Mouse (Mus musculus): ENCODE measurements around the gene Fgfr3. TPM values are rescaled to one million over a fixed set of nuclear protein-coding genes. Genes with fewer than 3 reads are reported as not detected.

Fgfr3 gene
- 9.0 and 9.8 TPM in 2 replicates for polyA plus RNA-seq (2015; fragmentation: Nextera tagmentation; extraction: Ambion mirVana)

DNA sequence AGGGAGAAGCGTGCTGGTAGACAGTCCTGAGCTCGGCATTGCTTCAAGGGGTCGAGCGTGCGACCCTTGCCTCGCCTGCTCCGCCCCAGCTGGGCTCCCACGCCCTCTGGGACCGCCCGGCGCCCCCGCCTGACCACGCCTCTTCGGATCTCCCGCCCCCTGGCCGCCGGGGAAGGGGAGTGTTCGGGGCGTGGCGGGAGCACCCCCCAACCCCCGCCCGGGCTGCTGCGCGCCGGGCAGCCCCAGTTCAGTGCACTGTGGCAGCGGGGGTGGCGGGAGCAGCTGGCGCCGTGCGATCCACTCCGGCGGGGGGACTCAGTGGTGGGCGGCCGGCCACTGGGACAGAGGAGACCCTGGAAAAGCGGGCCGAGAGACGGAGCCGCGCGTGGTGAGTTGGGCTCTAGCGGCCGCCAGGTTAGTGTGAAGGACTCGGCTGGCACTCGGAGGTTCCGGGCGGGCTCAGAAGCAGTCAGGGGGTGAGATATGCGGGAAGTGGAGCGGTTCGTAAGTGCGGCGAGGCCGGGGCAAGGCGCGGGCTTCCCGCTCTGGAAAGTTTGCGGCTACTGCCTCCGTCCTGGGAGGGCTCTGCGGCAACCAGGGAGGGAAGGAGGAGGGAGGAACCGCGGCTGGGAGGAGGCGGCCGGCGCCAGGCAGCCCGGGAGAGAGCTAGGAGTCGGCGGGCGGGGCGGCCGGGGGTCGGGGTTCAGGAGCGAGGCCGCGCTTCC is at the start of gene Fgfr3:
Fgfr3 (plus strand) TSS at position 134 of the 725 bp plus-strand sequence.
- Histone ChIP-seq H3K9ac (ENCODE audit: low read depth, low read length) (peak within 1 kb of the TSS; percentile 85), H3K27ac (ENCODE audit: low read length) (peak within 1 kb of the TSS; percentile 89), H3K4me3 (ENCODE audit: low read length) (peak within 1 kb of the TSS; percentile 61), H3K9me3 (ENCODE audit: control insufficient read depth, low read length) (no peaks in the 10 kb centered on the region), H3K27me3 (replicated peaks; ENCODE audit: control insufficient read depth, insufficient read depth, low read length) (0 out of 2 replicates have a peak, but pooled peaks cover 5% of the 10 kb centered on the region), H3K4me2 (ENCODE audit: low read depth, low read length) (peak within 1 kb of the TSS; percentile 99), H3K36me3 (ENCODE audit: control insufficient read depth, insufficient read depth, low read length) (no peaks in the 10 kb centered on the region), H3K4me1 (ENCODE audit: control insufficient read depth, insufficient read depth, low read length) (peaks cover 37% of the 10 kb centered on the region)
- 1% methylated on average over 72 of the region's 73 CpGs for WGBS
- ATAC-seq = peak; percentile 79

GRCm38 (mm10) chr5:33674439-33674838 is 47.0 kb upstream of the Fgfr3 start:
- WGBS = 81% methylated on average over 3 of the region's 3 CpGs
- Histone ChIP-seq H3K4me3 (ENCODE audit: low read length) (no peak overlapping the region), H3K27ac (ENCODE audit: low read length) (no peak overlapping the region), H3K9ac (ENCODE audit: low read depth, low read length) (no peak overlapping the region), H3K4me2 (ENCODE audit: low read depth, low read length) (no peak overlapping the region), H3K27me3 (replicated peaks; ENCODE audit: control insufficient read depth, insufficient read depth, low read length) (no peaks in the 10 kb centered on the region), H3K36me3 (ENCODE audit: control insufficient read depth, insufficient read depth, low read length) (no peaks in the 10 kb centered on the region; the same call in 1 of the 2 replicates), H3K4me1 (ENCODE audit: control insufficient read depth, insufficient read depth, low read length) (no peaks in the 10 kb centered on the region), H3K9me3 (ENCODE audit: control insufficient read depth, low read length) (no peaks in the 10 kb centered on the region)
- peak; percentile 55 for ATAC-seq

- 0 out of 2 replicates have a peak, but pooled peaks have one; percentile 34 for ATAC-seq
- H3K36me3 ChIP-seq (ENCODE audit: control insufficient read depth, insufficient read depth, low read length) = no peaks in the 10 kb centered on the region
- H3K4me2 ChIP-seq (ENCODE audit: low read depth, low read length) = no peak overlapping the region
- no peak overlapping the region for H3K4me3 ChIP-seq (ENCODE audit: low read length)
- 0% methylated on average over 1 of the region's 1 CpGs for WGBS
- no peak overlapping the region for H3K9ac ChIP-seq (ENCODE audit: low read depth, low read length)
- H3K27me3 ChIP-seq (replicated peaks; ENCODE audit: control insufficient read depth, insufficient read depth, low read length) = no peaks in the 10 kb centered on the region
- no peaks in the 10 kb centered on the region for H3K4me1 ChIP-seq (ENCODE audit: control insufficient read depth, insufficient read depth, low read length)
- no peak overlapping the region for H3K27ac ChIP-seq (ENCODE audit: low read length)
- H3K9me3 ChIP-seq (ENCODE audit: control insufficient read depth, low read length) = no peaks in the 10 kb centered on the region
Observed at GRCm38 (mm10) chr5:33675964-33676363, 45.5 kb upstream of the Fgfr3 start.

DNA sequence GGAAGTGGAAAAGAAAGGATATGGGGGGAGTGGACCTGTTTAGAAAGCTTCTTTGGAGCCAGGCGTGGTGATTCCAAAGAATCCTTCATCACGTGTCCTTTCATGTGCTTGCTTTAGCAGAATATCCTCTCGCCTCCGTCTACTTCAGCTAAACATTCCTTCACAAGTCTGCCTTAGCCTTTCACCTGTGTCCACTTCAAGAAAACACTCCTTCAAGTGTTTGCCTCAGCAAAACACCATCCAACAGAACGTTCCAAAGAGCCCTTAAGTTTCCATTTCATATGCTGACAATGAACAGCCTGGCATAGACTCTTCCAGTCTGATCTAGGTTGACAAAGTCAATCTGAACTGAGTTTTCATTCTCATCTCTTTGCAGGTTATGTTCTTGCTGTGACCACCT is 43.2 kb upstream of the Fgfr3 start:
- 76% methylated on average over 5 of the region's 5 CpGs for WGBS
- Histone ChIP-seq H3K27me3 (replicated peaks; ENCODE audit: control insufficient read depth, insufficient read depth, low read length) (no peaks in the 10 kb centered on the region), H3K4me1 (ENCODE audit: control insufficient read depth, insufficient read depth, low read length) (no peaks in the 10 kb centered on the region), H3K9ac (ENCODE audit: low read depth, low read length) (no peak overlapping the region), H3K4me3 (ENCODE audit: low read length) (no peak overlapping the region), H3K4me2 (ENCODE audit: low read depth, low read length) (no peak overlapping the region), H3K27ac (ENCODE audit: low read length) (no peak overlapping the region), H3K36me3 (ENCODE audit: control insufficient read depth, insufficient read depth, low read length) (no peaks in the 10 kb centered on the region), H3K9me3 (ENCODE audit: control insufficient read depth, low read length) (no peaks in the 10 kb centered on the region)
- no peak for ATAC-seq

GRCm38 (mm10) chr5:33681044-33681443 is 40.4 kb upstream of the Fgfr3 start:
- no peak overlapping the region for H3K4me2 ChIP-seq (ENCODE audit: low read depth, low read length)
- no peaks in the 10 kb centered on the region for H3K9me3 ChIP-seq (ENCODE audit: control insufficient read depth, low read length)
- H3K27ac ChIP-seq (ENCODE audit: low read length) = no peak overlapping the region
- ATAC-seq = no peak
- H3K9ac ChIP-seq (ENCODE audit: low read depth, low read length) = no peak overlapping the region
- H3K36me3 ChIP-seq (ENCODE audit: control insufficient read depth, insufficient read depth, low read length) = no peaks in the 10 kb centered on the region
- no peaks in the 10 kb centered on the region for H3K27me3 ChIP-seq (replicated peaks; ENCODE audit: control insufficient read depth, insufficient read depth, low read length)
- H3K4me3 ChIP-seq (ENCODE audit: low read length) = no peak overlapping the region
- 47% methylated on average over 3 of the region's 3 CpGs for WGBS
- no peaks in the 10 kb centered on the region for H3K4me1 ChIP-seq (ENCODE audit: control insufficient read depth, insufficient read depth, low read length)

DNA sequence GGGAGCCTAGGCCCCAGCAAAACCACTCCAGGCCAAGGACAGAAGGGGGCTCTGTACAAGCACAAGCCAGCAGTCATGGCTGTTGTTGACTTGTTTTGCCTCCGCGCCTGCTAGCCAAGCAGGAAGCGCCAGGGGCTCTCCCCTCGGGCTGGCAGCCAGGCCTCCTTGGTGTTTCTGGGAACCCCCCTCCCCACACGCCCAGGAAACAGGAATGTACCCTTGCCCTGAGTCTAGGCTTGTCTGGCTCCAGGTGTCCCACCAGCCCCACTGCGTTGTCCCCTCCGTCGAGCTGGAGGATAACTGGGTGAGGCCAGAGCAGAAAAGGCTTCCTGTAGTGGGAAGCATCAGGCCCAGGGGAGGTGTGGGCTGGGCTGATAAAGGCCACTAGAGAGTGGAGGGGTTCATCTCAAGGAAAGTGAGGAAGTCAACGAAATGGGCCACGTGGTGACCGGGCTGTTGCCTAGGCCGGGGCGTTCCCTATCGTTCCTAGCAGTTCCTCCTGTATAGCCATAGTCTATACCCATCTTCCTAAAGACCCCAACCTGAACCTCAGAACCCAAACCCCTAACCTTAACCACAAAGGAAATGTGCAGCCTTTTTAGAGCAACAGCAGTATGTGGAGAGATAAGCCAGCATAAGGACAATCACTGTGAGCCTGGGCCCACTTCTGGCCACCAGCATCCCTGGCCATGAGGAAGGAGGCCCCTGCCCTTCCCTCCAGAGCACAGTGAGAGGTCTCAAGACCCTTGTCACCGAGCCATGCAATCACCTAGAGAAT is 39.7 kb upstream of the Fgfr3 start:
- Histone ChIP-seq H3K4me3 (ENCODE audit: low read length) (no peak overlapping the region), H3K36me3 (ENCODE audit: control insufficient read depth, insufficient read depth, low read length) (no peaks in the 10 kb centered on the region), H3K9ac (ENCODE audit: low read depth, low read length) (no peak overlapping the region), H3K4me2 (ENCODE audit: low read depth, low read length) (no peak overlapping the region), H3K9me3 (ENCODE audit: control insufficient read depth, low read length) (no peaks in the 10 kb centered on the region), H3K27me3 (replicated peaks; ENCODE audit: control insufficient read depth, insufficient read depth, low read length) (no peaks in the 10 kb centered on the region), H3K27ac (ENCODE audit: low read length) (no peak overlapping the region), H3K4me1 (ENCODE audit: control insufficient read depth, insufficient read depth, low read length) (no peaks in the 10 kb centered on the region)
- no peak for ATAC-seq
- WGBS = 80% methylated on average over 15 of the region's 15 CpGs

DNA sequence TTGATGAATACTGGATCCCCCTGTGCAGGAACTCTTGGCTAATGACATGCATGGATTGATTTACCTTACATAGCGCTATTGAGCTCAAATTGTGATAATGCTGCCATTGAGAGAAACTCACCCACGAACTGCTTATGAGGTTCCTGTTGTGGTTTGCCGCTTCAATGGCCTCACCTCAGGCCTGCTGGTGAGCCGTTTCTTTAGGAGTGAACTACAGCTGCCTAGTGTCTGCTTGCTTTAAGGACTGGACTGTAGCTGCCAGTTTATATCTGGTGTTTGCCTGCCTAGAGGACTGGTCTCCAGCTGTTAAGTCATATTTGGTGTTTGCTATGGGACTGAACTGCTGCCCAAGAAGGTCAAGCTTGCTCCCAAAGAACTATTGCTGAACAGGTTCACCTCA is 38.5 kb upstream of the Fgfr3 start:
- Histone ChIP-seq H3K36me3 (ENCODE audit: control insufficient read depth, insufficient read depth, low read length) (no peaks in the 10 kb centered on the region), H3K4me3 (ENCODE audit: low read length) (no peak overlapping the region)
- no peak for ATAC-seq

DNA sequence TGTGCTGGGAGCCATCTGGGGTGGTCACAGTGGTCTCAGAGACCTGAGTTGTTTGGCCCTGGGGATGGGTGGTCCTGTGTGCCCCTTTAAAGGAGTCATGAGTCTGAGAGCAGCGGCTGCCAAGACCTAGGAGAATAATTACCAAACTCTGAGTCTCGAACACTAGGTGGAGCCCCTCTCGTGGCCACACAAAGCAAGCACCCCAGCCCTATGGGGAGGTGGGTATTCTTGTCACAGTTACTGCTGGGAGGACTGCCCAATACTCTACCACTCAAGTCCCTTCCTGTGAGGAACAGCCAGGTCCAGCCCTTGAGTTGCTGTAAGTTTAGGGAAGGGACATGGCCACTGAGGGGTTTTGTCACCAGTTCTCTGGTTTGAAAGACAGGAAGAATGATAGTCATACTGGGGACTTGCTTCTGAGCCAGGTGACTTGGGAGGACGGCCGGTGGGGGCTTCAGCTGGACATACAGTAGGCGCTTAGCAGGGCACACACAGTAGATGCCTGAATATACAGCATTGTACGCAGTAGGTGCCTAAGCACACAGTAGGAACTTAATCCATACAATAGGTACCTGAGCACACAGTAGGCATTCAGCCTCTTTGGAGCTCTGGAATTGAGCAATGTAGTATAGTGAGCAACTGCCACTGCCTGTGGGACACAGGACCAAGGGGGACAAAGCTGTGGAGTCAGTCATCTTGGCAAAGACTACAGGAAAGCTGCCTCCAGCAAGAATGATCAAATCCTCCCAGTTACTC is 37.4 kb upstream of the Fgfr3 start:
- Histone ChIP-seq H3K4me3 (ENCODE audit: low read length) (no peak overlapping the region), H3K36me3 (ENCODE audit: control insufficient read depth, insufficient read depth, low read length) (no peaks in the 10 kb centered on the region), H3K4me2 (ENCODE audit: low read depth, low read length) (no peak overlapping the region), H3K9me3 (ENCODE audit: control insufficient read depth, low read length) (no peaks in the 10 kb centered on the region), H3K9ac (ENCODE audit: low read depth, low read length) (no peak overlapping the region), H3K27me3 (replicated peaks; ENCODE audit: control insufficient read depth, insufficient read depth, low read length) (no peaks in the 10 kb centered on the region), H3K4me1 (ENCODE audit: control insufficient read depth, insufficient read depth, low read length) (peaks cover 5% of the 10 kb centered on the region; the same call in 1 of the 2 replicates), H3K27ac (ENCODE audit: low read length) (no peak overlapping the region)
- 42% methylated on average over 7 of the region's 7 CpGs for WGBS
- ATAC-seq = peak; percentile 62; the same call in 1 of the 2 replicates

More for the DNA sequence above, 38.5 kb upstream of the Fgfr3 start:
- H3K9me3 ChIP-seq (ENCODE audit: control insufficient read depth, low read length) = no peaks in the 10 kb centered on the region
- no peak overlapping the region for H3K4me2 ChIP-seq (ENCODE audit: low read depth, low read length)
- 77% methylated on average over 4 of the region's 4 CpGs for WGBS
- no peaks in the 10 kb centered on the region for H3K27me3 ChIP-seq (replicated peaks; ENCODE audit: control insufficient read depth, insufficient read depth, low read length)
- H3K9ac ChIP-seq (ENCODE audit: low read depth, low read length) = no peak overlapping the region
- no peaks in the 10 kb centered on the region for H3K4me1 ChIP-seq (ENCODE audit: control insufficient read depth, insufficient read depth, low read length)
- no peak overlapping the region for H3K27ac ChIP-seq (ENCODE audit: low read length)

DNA sequence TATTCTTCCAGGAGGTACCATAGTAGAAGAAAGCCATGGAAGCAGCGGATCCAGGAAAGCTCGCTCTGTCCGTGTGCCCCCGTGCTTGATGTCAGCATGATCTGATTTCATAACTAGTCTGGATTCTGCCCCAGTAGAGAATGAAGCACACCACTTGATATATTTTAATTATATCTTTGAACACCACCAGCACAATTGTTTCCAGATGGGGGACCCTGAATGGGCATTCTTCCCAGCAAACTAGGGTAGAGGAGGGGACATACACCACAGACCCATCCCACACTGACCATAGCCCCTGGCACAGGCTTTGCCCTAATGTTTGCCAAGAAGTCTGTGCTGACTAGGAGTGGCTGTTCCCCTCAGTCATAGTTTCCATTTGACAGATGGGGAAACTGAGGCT is 36.5 kb upstream of the Fgfr3 start:
- Histone ChIP-seq H3K27me3 (replicated peaks; ENCODE audit: control insufficient read depth, insufficient read depth, low read length) (no peaks in the 10 kb centered on the region), H3K9me3 (ENCODE audit: control insufficient read depth, low read length) (no peaks in the 10 kb centered on the region), H3K9ac (ENCODE audit: low read depth, low read length) (no peak overlapping the region), H3K4me3 (ENCODE audit: low read length) (no peak overlapping the region), H3K4me1 (ENCODE audit: control insufficient read depth, insufficient read depth, low read length) (peaks cover 7% of the 10 kb centered on the region; the same call in 1 of the 2 replicates), H3K36me3 (ENCODE audit: control insufficient read depth, insufficient read depth, low read length) (no peaks in the 10 kb centered on the region), H3K27ac (ENCODE audit: low read length) (no peak overlapping the region), H3K4me2 (ENCODE audit: low read depth, low read length) (no peak overlapping the region)
- no peak for ATAC-seq
- WGBS = 89% methylated on average over 4 of the region's 4 CpGs
